Mouse (Mus musculus): ENCODE measurements around the gene Nuak1. TPM values are rescaled to one million over a fixed set of nuclear protein-coding genes. Genes with fewer than 3 reads are reported as not detected.

The Nuak1 gene
- total RNA-seq, 2 experiments from 2014 or later: 0.11 to 0.29 TPM

DNA sequence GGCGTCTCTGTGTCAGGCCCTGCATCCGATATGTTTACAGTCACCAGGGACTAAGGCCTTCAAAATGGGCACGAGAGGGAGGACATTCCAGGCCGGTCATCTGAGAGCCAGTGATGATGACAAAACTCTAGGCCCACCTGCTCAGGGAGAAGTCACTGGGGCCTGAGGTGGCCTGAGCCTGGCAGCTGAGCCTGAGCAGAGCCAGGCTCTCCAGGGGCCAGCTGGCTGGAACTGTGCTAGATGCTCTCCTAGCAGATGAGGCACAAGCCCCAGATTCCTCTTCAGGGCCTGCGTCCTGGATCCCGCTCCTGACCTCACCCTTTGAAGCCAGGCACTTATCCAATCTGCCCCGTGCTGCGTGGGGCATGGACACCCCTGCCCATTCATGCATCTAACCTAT, 9.3 kb upstream of the Nuak1 start:
- no peak for ATAC-seq (ENCODE audit: poor library complexity, severe bottlenecking)

- no peak for ATAC-seq (ENCODE audit: poor library complexity, severe bottlenecking)
Observed at GRCm38 (mm10) chr10:84447411-84447821, 7.0 kb upstream of the Nuak1 start.

DNA sequence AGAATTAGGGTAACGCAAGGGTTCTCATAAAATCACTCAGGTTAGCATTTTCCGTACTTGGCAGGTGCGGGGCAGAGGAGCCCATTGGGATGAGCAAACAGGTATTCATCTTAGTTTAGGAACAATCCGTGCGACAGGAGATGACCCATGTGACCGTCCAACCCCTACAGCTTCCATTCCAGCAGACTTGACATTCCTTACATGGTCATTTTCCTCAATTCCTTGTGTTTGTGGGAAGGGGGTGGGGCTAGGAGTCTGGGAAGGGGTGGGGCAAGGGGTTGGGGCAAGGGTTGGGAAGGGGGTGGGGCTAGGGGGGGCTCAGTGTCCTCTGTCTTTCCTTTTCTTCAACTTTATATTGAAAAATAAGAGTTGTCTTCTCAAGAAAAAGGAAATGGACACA, 6.3 kb upstream of the Nuak1 start:
- ATAC-seq (ENCODE audit: poor library complexity, severe bottlenecking): no peak

DNA sequence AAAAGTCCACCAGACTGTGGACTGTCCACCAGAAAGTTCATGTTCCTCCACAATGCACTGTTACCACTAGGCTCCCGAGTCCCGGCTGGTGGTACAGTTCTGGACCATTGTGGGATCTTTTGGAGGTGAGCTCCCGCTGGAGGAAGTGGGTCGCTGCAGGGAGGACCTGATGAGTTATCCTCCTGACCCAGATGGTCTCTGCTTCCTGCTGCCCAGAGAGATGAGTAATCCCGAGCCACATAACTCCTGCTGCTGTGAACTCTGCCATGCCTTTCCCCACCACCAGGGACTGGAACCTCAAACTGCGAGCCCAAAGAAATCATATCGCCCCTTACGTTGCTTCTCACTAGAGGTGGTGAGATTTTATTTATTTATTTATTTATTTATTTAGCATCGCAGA, 4.0 kb upstream of the Nuak1 start:
- ATAC-seq (ENCODE audit: poor library complexity, severe bottlenecking): no peak

DNA sequence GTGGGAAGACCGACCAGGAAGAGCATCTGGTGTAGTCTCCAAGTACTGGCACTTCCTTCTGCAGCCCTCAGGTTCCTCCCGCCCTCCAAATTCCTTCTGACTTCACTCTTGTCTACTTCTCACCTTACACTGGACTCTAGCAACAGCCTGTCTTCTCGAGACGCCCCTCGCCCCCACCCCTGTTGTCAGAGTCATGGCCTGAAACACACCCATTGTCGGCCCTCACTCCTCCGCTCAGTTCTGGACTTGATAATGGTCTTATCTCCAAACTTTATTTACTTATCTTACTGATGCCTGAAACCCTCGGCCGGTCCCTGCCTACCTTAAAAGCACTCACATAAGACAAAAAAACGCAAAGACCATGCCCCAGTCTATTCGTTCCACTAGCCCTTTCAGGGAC, 1.4 kb upstream of the Nuak1 start:
- no peak for ATAC-seq (ENCODE audit: poor library complexity, severe bottlenecking)

DNA sequence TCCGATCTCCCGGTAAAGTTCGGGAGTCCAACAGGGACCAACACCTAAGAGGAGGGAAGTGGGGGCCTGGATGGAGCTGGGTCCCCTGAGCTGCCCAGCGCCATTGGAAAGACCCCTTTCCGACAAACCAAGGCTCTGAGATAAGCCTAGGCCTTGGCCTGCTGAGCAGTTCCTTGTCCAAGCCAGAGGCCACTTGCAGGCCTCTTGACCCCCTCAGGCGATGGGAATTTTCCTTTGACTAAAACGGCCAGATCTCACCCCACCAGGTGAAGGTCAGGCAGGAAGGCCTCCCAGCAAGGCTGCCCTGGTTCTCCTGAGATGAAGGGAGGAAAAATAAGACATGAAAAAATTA, 1.0 kb upstream of the Nuak1 start:
- no peak for ATAC-seq (ENCODE audit: poor library complexity, severe bottlenecking)

DNA sequence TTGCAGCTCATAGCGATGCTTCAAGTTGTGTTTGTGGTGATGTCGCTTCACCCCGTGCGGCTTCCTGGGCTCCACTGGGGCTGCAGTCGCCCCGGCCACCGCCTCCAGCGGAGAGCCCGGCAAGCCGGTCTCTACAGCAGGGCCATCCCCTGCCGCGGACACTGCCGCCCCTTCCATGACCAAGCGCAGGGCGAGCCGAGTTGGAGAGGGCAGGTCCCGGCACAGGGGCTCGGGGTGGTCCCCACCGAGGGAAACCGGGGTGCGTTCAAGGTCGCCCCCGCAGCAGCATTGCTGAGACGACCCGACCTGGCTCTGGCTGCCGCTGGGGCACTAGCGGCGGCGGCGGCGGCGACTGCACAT, 236 bp downstream of the Nuak1 start:
- ATAC-seq (ENCODE audit: poor library complexity, severe bottlenecking): peak; percentile 1; the same call in 1 of the 2 replicates

DNA sequence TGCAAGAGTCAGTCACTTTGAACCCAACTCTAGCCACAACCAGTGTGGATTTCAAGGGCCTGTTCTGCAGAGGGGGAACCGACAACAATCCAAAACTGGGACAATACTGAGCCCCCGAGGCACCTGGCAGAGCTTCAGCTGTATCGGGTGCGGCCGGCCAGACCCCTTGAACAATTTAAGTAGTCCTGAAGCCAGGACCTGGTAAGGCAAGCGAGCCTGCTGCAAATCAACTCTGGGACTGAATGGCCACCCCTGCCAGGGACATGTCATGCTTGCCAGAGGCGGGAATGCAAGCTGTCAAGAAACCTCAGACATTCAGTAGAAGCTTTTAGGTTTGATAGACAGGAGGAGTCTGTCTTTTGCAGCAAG, 1.2 kb downstream of the Nuak1 start:
- no peak for ATAC-seq (ENCODE audit: poor library complexity, severe bottlenecking)

DNA sequence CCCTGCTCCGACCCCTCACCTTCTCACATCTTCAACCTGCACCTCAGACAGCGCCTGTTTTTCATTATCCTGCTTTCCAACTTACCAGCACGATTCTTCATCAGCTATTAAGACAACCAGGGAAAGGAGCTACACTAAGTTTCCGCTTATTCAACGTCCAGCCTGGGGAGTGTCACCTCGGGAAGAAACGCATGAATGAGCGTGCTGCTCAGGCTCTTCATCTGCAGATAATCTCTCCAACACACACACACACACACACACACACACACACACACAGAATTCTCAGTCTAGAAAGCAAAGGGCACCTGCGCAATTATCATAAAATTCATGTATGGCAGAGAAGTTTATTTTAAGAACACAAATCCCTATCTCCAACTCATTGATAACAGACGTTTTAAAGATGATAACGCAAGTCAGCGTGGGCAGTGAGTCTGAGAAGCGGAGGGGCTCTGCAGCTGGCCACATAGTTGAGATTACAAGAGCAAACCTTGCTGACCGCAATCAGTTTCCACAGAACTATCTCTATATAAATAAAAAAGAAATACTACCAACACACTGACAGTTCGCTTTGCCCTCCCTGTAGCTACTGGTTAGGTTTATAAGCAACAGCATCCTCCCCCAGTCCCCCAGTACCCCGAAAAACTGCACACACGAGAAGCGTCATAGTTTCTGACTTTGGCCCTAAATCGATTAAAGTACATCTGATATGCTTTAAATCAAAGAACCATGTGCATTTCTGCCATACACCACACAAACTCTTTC, 1.8 kb downstream of the Nuak1 start:
- no peak for ATAC-seq (ENCODE audit: poor library complexity, severe bottlenecking)

GRCm38 (mm10) chr10:84438049-84438422, 2.4 kb downstream of the Nuak1 start:
- ATAC-seq (ENCODE audit: poor library complexity, severe bottlenecking): peak; percentile 76

DNA sequence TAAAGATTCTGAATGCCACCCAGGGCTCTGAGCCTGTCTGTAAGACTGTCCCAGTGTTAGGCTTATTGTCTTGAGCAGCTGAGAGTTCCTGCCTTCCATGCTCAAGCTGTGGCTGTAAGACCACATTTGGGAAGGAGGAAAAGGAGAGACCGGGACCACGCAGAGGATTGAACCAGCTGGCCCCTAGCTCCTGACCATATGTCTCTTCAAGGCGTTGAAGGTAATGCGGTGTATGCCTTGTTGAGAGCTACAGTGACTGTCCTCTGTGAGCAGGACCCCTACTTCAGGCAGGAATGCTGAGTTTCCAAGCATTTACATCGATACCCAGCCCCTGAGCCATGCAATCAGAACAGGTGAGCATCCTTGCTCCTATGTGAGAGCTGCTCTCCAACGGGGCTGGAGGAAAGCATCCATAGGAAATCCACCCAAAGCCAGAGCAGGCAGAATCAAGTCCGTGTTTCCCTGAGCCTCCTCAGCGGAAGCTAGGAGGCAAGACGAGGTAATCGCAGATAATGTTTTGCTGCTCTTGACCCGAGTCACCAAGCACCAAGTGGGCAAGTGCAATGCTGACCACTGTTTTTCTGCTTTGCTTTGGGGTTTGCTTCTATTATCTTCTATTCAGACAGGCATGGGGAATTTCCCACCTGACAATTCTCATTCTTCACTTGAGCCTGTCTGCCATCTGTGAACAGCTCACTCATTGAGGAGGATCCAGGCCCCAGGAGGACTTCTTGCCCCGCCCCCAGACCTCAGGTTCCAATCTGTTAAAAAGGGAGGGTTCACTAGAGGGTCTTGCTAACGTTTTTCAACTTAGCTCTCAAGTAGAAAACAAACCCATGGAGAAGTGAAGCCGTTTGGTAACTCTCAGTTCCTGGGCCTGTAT, 3.0 kb downstream of the Nuak1 start:
- no peak for ATAC-seq (ENCODE audit: poor library complexity, severe bottlenecking)

DNA sequence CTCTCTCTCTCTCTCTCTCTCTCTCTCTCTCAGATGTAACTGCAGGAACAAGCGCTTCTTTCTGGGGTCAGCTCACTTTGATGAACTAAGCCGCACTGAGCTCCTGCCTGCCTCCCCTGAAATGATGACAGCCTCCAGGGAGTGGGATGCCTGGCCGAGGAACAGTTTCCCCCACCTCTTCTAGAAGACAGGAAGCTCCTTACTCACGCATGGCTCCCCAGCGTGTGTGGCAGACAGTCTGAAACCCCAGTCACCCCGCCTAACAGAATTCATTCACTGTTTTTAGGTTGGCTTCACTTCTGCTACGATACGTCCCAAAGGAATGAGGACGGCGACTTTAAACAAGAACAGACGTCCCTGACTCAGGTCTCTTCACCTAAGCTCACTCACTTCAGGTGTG, 4.5 kb downstream of the Nuak1 start:
- no peak for ATAC-seq (ENCODE audit: poor library complexity, severe bottlenecking)

DNA sequence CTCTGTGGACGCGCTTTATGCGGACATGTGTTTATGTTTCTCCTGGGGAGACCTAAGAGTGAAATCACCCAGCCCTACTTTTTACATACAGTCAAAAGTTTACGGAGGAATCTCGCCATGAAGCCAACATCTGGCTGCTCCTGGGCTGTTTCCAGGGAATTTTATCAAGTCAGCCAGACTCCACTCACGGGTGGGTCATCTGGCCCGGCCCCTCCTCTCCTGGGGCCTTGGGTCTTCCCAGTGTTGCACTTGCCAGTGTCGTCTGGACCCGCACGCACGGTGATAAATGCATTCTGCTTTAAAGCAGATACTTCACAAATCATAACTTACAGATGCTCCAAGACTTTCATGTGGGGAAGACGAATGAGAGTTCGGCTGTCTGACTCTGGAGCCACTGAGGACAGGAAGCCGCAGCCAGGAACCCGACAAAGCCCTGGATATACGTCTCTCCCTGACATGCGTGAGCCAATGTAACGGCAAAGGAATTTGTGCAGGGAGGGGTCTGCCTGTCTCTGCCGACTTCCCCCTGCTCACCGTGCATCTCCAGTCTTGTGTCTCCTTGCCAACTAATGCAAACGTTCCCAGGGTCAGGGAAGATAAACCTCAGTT, 7.1 kb downstream of the Nuak1 start:
- ATAC-seq (ENCODE audit: poor library complexity, severe bottlenecking): no peak

DNA sequence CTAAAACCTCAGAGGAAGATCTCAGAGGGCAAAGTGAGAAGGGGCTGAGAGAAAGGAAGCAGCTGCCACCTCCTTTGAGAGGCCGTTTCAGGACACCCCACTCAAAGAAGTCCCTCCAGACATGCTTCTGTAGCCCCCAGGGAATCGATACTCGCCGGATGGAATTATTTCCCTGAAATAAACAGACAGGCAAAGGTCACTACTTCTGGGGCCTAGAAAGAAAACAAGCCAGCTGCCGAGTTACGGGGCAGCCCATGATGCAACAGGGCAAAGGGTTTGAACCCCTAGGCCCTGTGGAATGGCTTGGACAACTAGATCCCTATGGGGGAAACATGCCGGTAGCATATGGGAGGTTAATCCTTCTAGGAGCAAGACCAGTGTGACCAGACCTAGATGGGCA, 16.0 kb downstream of the Nuak1 start:
- ATAC-seq (ENCODE audit: poor library complexity, severe bottlenecking): no peak

- no peak for ATAC-seq (ENCODE audit: poor library complexity, severe bottlenecking)
Observed at GRCm38 (mm10) chr10:84423903-84424302, 16.5 kb downstream of the Nuak1 start.

- ATAC-seq (ENCODE audit: poor library complexity, severe bottlenecking): no peak
Observed at GRCm38 (mm10) chr10:84420589-84420988, 19.8 kb downstream of the Nuak1 start.

DNA sequence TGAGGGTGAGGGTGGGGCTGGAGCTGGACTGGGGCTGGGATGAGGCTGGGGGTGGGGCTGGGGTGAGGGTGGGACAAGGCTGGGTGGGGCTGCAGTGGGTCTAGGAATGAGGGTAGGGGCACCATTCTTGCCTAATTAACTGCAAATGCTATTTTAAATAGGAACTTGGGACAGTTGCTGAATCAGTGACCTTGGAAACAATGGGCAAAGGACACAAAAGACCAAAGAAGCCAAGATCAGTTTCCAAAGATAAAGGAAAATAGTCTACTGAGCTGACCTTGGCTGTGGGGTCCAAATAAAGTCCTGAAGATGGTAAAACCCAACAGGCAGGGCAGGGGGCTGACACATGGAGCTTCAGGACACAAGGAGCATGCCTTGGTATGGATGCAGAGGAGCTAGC, 22.0 kb downstream of the Nuak1 start:
- ATAC-seq (ENCODE audit: poor library complexity, severe bottlenecking): no peak

- ATAC-seq (ENCODE audit: poor library complexity, severe bottlenecking): no peak
Observed at GRCm38 (mm10) chr10:84416752-84417151, 23.6 kb downstream of the Nuak1 start.

- no peak for ATAC-seq (ENCODE audit: poor library complexity, severe bottlenecking)
Observed at GRCm38 (mm10) chr10:84414981-84415700, 25.3 kb downstream of the Nuak1 start.

DNA sequence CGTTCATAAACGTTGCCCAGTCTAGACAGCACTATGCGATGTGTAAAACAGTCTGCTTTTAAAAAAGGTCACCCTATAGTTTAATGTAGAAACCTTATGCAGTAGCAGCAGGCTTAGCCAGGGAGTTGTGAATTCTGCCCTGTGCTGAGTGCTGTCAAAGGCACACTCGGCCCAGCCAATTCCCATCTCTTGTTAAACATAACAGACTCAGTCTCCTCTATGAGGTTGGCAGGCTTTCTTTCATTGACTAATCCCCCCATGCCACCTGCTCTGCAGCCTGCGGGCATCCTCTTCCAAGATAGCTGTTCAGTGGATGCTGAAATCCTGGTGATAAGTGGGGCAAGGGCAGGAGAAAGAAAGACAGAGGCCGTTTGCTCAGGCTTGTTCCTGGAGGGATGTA, 27.1 kb downstream of the Nuak1 start:
- no peak for ATAC-seq (ENCODE audit: poor library complexity, severe bottlenecking)

- peak; percentile 79 for ATAC-seq (ENCODE audit: poor library complexity, severe bottlenecking)
Observed at GRCm38 (mm10) chr10:84412326-84412962, 28.0 kb downstream of the Nuak1 start.
